Mouse (Mus musculus) layer of hippocampus, adult 8-10 months (tissue): ENCODE results near the gene Upf1. TPM values are rescaled to one million over a fixed set of nuclear protein-coding genes. Genes with fewer than 3 reads are reported as not detected.

Experiments used
- total RNA-seq, 4 experiments: library from RNA; stranded (reverse); gene quantifications; 2 replicates each; pipeline ENCODE4 v1.2.4; 2022

Gene Upf1
- total RNA-seq, 4 experiments from 2014 or later: 57.9 to 73.1 (median 65.4) TPM

Other genes starting within 250 kb of the Upf1 start
- gene Ncan, start 232.4 kb downstream of the Upf1 start, total RNA-seq: 100 to 1,000 TPM; 121 to 134 (median 129) TPM
- gene Nr2c2ap, start 221.9 kb downstream of the Upf1 start, total RNA-seq: 10 to 100 TPM; 28.3 to 38.4 (median 31.2) TPM
- 10 to 100 TPM; 13.6 to 18.9 (median 14.7) TPM for gene Rfxank, start 214.1 kb downstream of the Upf1 start, total RNA-seq
- 10 to 100 TPM; 41.6 to 46.4 (median 43.8) TPM for gene Borcs8, start 213.8 kb downstream of the Upf1 start, total RNA-seq
- gene Mef2b, start 213.6 kb downstream of the Upf1 start, total RNA-seq: under 1 TPM in 2 of 4 experiments, not detected in 2; 0.82 to 0.96 TPM
- 10 to 100 TPM; 48.9 to 58.8 (median 53.3) TPM for gene Tmem161a, start 180.9 kb downstream of the Upf1 start, total RNA-seq
- 10 to 100 TPM; 32.9 to 55.2 (median 45.8) TPM for gene Slc25a42, start 141.0 kb downstream of the Upf1 start, total RNA-seq
- gene Sugp2, start 119.1 kb downstream of the Upf1 start, total RNA-seq: 100 to 1,000 TPM; 113 to 141 (median 123) TPM
- 10 to 100 TPM; 38.0 to 49.2 (median 40.1) TPM for gene Armc6, start 118.8 kb downstream of the Upf1 start, total RNA-seq
- 10 to 100 TPM; 74.1 to 89.8 (median 80.1) TPM for gene Homer3, start 70.5 kb downstream of the Upf1 start, total RNA-seq
- gene Ddx49, start 50.8 kb downstream of the Upf1 start, total RNA-seq: 10 to 100 TPM; 49.2 to 55.5 (median 54.6) TPM
- 100 to 1,000 TPM; 127 to 152 (median 135) TPM for gene Cope, start 50.8 kb downstream of the Upf1 start, total RNA-seq
- gene Cers1, start 37.5 kb downstream of the Upf1 start, total RNA-seq: 100 to 1,000 TPM in 3 of 4 experiments, 10 to 100 TPM in 1; 99.3 to 118 (median 106) TPM
- 10 to 100 TPM in 2 of 4 experiments, 1 to 10 TPM in 1, not detected in 1; 4.8 to 16.4 (median 11.3) TPM for gene Gdf1, start 23.5 kb downstream of the Upf1 start, total RNA-seq
- gene Comp, start 20.3 kb upstream of the Upf1 start, total RNA-seq: 1 to 10 TPM in 1 of 4 experiments, under 1 TPM in 3; 0.31 to 1.4 (median 0.73) TPM
- gene Crtc1, start 86.3 kb upstream of the Upf1 start, total RNA-seq: 100 to 1,000 TPM; 154 to 203 (median 177) TPM
- gene Klhl26, start 123.7 kb upstream of the Upf1 start, total RNA-seq: 10 to 100 TPM; 48.4 to 56.6 (median 53.1) TPM
- 100 to 1,000 TPM; 284 to 307 (median 293) TPM for gene Tmem59l, start 134.1 kb upstream of the Upf1 start, total RNA-seq
- gene Crlf1, start 139.9 kb upstream of the Upf1 start, total RNA-seq: 10 to 100 TPM; 20.4 to 31.5 (median 30.1) TPM
- 100 to 1,000 TPM in 2 of 4 experiments, 10 to 100 TPM in 2; 86.4 to 104 (median 97.3) TPM for gene Rex1bd, start 153.5 kb upstream of the Upf1 start, total RNA-seq
- 1,000 to 10,000 TPM in 2 of 4 experiments, 100 to 1,000 TPM in 2; 772 to 1,065 (median 933) TPM for gene Uba52, start 157.5 kb upstream of the Upf1 start, total RNA-seq
- 100 to 1,000 TPM; 420 to 440 (median 425) TPM for gene Fkbp8, start 174.4 kb upstream of the Upf1 start, total RNA-seq
- gene Kxd1, start 174.7 kb upstream of the Upf1 start, total RNA-seq: 10 to 100 TPM; 36.7 to 46.9 (median 39.6) TPM
- 10 to 100 TPM; 19.6 to 22.0 (median 20.8) TPM for gene Ell, start 186.2 kb upstream of the Upf1 start, total RNA-seq
- gene Isyna1, start 241.1 kb upstream of the Upf1 start, total RNA-seq: 10 to 100 TPM; 42.8 to 55.9 (median 51.8) TPM